Mouse (Mus musculus) lung, adult 18-20 months (tissue): ENCODE data around the gene Fjx1.
A peak's percentile ranks its signal among the peaks of the same experiment; 100 is the strongest.

Source experiments
- DNase-seq, 2 experiments: peaks; one replicate each; pipeline ENCODE4 v3.0.0; 2022; ENCODE audit warnings: mixed read lengths in 2 of 2

The Fjx1 gene

GRCm38 (mm10) chr2:102416149-102416743 lies 36.1 kb downstream of the Fjx1 start:
- no peak for DNase-seq

- DNase-seq: no peak
Observed at GRCm38 (mm10) chr2:102412738-102413137, 39.6 kb downstream of the Fjx1 start.

- DNase-seq: peak in 1 of 2 experiments; percentile 10
Observed at GRCm38 (mm10) chr2:102410615-102411014, 41.7 kb downstream of the Fjx1 start.

GRCm38 (mm10) chr2:102409741-102410140 lies 42.6 kb downstream of the Fjx1 start:
- no peak for DNase-seq

GRCm38 (mm10) chr2:102407363-102408184 lies 44.7 kb downstream of the Fjx1 start, which contains the start of gene Trim44:
TSS of gene Trim44 (minus strand) at chr2:102407828.
- no peak for DNase-seq

- DNase-seq: peak in 1 of 2 experiments; percentile 15
Observed at GRCm38 (mm10) chr2:102406324-102407304, 45.7 kb downstream of the Fjx1 start.

GRCm38 (mm10) chr2:102403982-102404381 lies 48.3 kb downstream of the Fjx1 start:
- no peak for DNase-seq

GRCm38 (mm10) chr2:102403306-102403705 lies 49.0 kb downstream of the Fjx1 start:
- no peak for DNase-seq

GRCm38 (mm10) chr2:102401352-102401692 lies 51.0 kb downstream of the Fjx1 start:
- DNase-seq: no peak

- peak; percentile 93 to 94 for DNase-seq
Observed at GRCm38 (mm10) chr2:102400605-102401351, 51.5 kb downstream of the Fjx1 start.

GRCm38 (mm10) chr2:102399864-102400604 lies 52.3 kb downstream of the Fjx1 start:
- no peak for DNase-seq
